Mouse (Mus musculus) forebrain, embryonic 14.5 days (tissue): Measurements from ENCODE around the gene Cenpf. TPM values are rescaled to one million over a fixed set of nuclear protein-coding genes. Genes with fewer than 3 reads are reported as not detected.

ENCODE experiments used
- ATAC-seq: fragments of 200-750 bp; cut with Nextera tagmentation; 2 replicates; pipeline ENCODE4 v1.8.0; 2017; ENCODE audit warnings: mild to moderate bottlenecking, moderate library complexity
- DNase-seq: peaks from one replicate; pipeline ENCODE4 v3.0.0-alpha.2; 2015; ENCODE audit warnings: low spot score
- H3K27ac ChIP-seq: fragments of 300-500 bp; sonication (generic); 2 replicates; pipeline ENCODE4 v1.5.1; 2014; ENCODE audit warnings: low read depth, mild to moderate bottlenecking, control low read depth, low read length, moderate library complexity
- H3K27me3 ChIP-seq: fragments of 300-500 bp; sonication (generic); replicated peaks from 2 replicates; pipeline ENCODE4 v1.6.1; 2014; ENCODE audit warnings: low read length, control low read depth, mixed read lengths; ENCODE audit not compliant: control insufficient read depth, insufficient read depth
- H3K36me3 ChIP-seq: fragments of 300-500 bp; sonication (generic); 2 replicates; pipeline ENCODE4 v1.6.1; 2014; ENCODE audit warnings: low read length, control low read depth; ENCODE audit not compliant: control insufficient read depth, insufficient read depth
- H3K4me1 ChIP-seq: fragments of 300-500 bp; sonication (generic); 2 replicates; pipeline ENCODE4 v1.6.1; 2014; ENCODE audit warnings: antibody characterized with exemption, low read length, control low read depth; ENCODE audit not compliant: control insufficient read depth, insufficient read depth
- H3K4me2 ChIP-seq: fragments of 300-500 bp; sonication (generic); 2 replicates; pipeline ENCODE4 v1.6.1; 2014; ENCODE audit warnings: mild to moderate bottlenecking, control low read depth, low read length
- H3K4me3 ChIP-seq: fragments of 300-500 bp; sonication (generic); 2 replicates; pipeline ENCODE4 v1.5.1; 2014; ENCODE audit warnings: low read depth, low read length, control low read depth
- H3K9ac ChIP-seq: fragments of 300-500 bp; sonication (generic); 2 replicates; pipeline ENCODE4 v1.6.1; 2014; ENCODE audit warnings: mild to moderate bottlenecking, low read length, control low read depth, moderate library complexity
- H3K9me3 ChIP-seq: fragments of 300-500 bp; sonication (generic); replicated peaks from 2 replicates; pipeline ENCODE4 v1.6.1; 2016; ENCODE audit warnings: low read length, control low read depth, mixed read lengths; ENCODE audit not compliant: control insufficient read depth
- WGBS: fragments of 180-500 bp; shearing (Covaris S2); extraction: QIAGEN DNeasy Blood & Tissue Kit; methylation state at CpG from one replicate; pipeline ENCODE4 v1.1.7; 2014; 5-methylcytosine and 5-hydroxymethylcytosine counted together
- polyA plus RNA-seq: library from polyadenylated mRNA; unstranded; fragments of >200 nt; fragmentation: Nextera tagmentation; extraction: Ambion mirVana; gene quantifications from 2 replicates; pipeline ENCODE4 v1.2.1, GENCODE M21; 2014

The Cenpf gene
- 43.6 and 50.5 TPM in 2 replicates for polyA plus RNA-seq

DNA sequence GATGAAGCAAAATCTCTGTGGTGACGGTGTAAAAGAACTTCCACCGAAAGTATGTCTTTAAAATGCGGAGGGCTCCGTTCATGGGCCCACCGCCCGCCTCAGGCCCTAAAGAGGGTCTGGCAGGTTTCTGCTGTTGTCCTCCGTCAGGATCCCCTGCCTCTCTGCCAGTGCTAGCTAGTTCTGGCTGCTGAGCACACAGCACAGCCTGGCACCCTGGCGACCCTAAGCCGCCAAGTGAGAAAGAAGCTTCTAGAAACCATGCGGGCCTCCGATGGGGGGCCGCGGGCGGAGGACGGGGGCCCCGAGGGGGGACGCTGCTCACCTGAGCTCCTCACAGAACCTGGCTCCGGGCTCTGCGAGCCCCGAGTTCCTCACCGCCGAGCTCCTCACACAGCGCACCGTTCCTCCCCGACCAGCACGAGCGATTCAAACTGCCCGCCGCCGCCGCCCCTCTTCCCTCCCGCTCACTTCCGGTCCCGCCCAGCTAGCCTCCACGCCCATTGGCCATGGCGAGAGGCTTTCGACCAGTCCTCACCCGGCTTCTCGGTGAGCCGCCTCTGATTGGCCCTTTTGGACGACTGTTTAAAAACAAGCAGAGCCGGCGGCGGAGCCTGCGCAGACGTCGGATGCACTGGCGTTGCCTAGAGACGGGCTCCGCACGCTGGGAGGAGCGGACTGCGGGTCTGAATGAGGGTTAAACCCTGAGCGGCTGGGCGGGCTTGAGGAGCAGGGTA, at the start of gene Cenpf:
Gene Cenpf (minus strand): TSS at position 433 of the 734 bp plus-strand sequence.
- DNase-seq (peak; percentile 99), ATAC-seq (peak; percentile 100)
- H3K4me1 ChIP-seq: peaks cover 4% of the 10 kb centered on the region; the same call in 1 of the 2 replicates
- H3K27me3 ChIP-seq: no peaks in the 10 kb centered on the region
- H3K4me3 ChIP-seq: peak within 1 kb of the TSS; percentile 68
- peak within 1 kb of the TSS; percentile 75 for H3K4me2 ChIP-seq
- under 1% methylated on average over 51 of the region's 55 CpGs for WGBS
- no peaks in the 10 kb centered on the region for H3K9me3 ChIP-seq
- H3K9ac ChIP-seq: peak within 1 kb of the TSS; percentile 64
- peaks cover 22% of the 10 kb centered on the region for H3K36me3 ChIP-seq
- H3K27ac ChIP-seq: peak within 1 kb of the TSS; percentile 34; the same call in 1 of the 2 replicates

DNA sequence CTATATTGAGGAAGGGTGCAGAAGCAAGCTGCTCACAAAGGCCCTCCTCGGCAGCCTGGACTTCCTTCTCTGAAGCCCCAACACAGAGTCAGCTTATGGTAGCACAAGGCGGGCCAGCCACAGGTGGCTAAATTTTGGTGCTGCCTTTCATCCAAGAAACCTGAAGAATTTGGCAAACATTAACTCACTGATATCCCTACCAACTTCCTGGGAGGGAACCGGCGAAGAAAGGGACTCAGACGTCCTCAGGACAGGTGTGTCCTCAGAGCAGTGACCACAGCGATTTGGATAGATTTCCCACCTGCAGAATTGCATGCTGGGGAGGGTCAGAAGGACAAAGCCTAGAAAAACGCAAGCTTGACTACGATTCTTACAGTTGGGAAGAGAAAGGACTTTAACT, 44.3 kb upstream of the Cenpf start:
- H3K27me3 ChIP-seq: peaks cover 39% of the 10 kb centered on the region
- H3K9me3 ChIP-seq: no peaks in the 10 kb centered on the region
- H3K4me3 ChIP-seq: no peak overlapping the region
- no peaks in the 10 kb centered on the region for H3K36me3 ChIP-seq
- H3K27ac ChIP-seq: no peak overlapping the region
- 82% methylated on average over 8 of the region's 8 CpGs for WGBS
- H3K9ac ChIP-seq: no peak overlapping the region
- H3K4me1 ChIP-seq: no peaks in the 10 kb centered on the region; the same call in 1 of the 2 replicates
- ATAC-seq (no peak), DNase-seq (no peak)
- H3K4me2 ChIP-seq: no peak overlapping the region

DNA sequence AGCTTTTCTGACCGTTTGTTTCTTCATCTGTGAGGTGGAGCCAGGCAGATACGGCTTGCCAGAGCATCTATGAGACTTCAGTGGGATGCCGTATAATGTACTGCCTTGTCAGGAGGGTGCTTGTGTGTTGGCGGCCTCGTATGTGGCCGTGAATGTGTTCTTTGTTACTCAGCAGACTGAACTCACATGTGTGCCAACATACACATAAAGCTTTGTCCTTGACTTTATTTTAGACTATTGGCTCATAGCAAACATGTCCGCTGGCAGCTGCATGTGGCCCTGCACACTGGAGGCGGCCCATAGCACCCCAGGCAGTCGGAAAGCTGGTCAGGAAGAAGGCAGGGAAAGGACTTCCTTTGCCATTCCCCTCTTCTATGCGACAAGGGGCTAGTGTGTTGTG, 43.8 kb upstream of the Cenpf start:
- H3K27me3 ChIP-seq: peaks cover 39% of the 10 kb centered on the region
- 64% methylated on average over 10 of the region's 10 CpGs for whole genome bisulfite sequencing
- H3K4me2 ChIP-seq: no peak overlapping the region
- DNase-seq (no peak), ATAC-seq (no peak)
- no peaks in the 10 kb centered on the region for H3K9me3 ChIP-seq
- no peak overlapping the region for H3K9ac ChIP-seq
- no peaks in the 10 kb centered on the region for H3K36me3 ChIP-seq
- no peaks in the 10 kb centered on the region; the same call in 1 of the 2 replicates for H3K4me1 ChIP-seq
- no peak overlapping the region for H3K27ac ChIP-seq
- no peak overlapping the region for H3K4me3 ChIP-seq

DNA sequence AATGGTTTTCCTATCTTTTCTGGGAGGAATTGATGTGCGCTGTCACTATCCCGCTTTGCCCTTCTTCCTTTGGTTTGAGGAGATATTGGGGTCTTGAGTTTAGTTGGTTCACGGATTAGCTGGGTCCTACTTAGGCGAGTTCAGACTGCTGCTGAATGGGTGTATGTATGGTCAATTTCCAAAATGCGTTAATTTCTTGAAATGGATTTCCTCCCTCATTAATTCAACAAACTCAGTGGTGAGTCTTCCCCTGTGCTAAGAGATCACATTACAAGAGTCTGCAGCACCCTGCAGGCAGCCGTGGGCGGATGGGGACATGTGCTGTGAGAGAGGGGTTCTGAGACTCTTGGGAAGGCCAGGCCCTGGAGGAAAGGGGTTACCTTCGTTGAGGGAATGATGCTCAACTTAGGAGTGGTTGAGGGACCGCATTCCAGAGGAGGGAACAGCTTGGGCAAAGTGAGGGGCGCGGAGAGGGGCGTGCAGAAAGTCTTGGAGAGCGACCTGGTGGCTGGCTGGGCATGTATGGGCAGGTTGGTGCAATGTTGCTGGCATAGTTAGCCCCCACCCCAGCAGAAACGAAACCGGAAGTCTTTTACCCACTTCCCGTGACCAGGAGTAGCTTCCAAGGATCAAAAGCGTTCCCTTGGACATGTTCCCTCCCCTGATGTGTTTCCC, 41.4 kb upstream of the Cenpf start:
- peaks cover 45% of the 10 kb centered on the region for H3K27me3 ChIP-seq
- WGBS: 8% methylated on average over 17 of the region's 17 CpGs
- no peak overlapping the region for H3K9ac ChIP-seq

DNA sequence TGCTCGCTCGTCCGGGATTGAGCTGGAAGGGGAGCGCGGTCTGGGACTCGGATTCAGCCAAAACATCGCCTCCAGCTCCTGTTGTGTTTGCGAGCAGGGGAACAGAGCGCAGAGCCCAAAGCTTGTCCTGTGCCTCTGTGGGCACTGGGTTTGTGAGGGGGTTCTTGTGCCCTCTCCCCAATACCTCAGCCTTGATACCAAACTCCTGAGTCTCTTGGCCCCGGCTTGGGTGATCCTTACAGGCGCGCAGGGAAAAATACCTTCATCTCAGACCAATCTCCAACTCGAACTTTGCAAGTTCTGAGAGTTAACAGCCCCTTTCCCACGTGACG, 40.9 kb upstream of the Cenpf start:
- ATAC-seq (no peak), DNase-seq (no peak)
- H3K36me3 ChIP-seq: no peaks in the 10 kb centered on the region
- H3K9me3 ChIP-seq: no peaks in the 10 kb centered on the region
- peak overlapping the region; percentile 97 for H3K4me2 ChIP-seq
- under 1% methylated on average over 15 of the region's 15 CpGs for WGBS
- H3K4me1 ChIP-seq: no peaks in the 10 kb centered on the region; the same call in 1 of the 2 replicates
- H3K27ac ChIP-seq: no peak overlapping the region
- peak overlapping the region; percentile 61 for H3K9ac ChIP-seq
- peaks cover 45% of the 10 kb centered on the region for H3K27me3 ChIP-seq
- H3K4me3 ChIP-seq: peak overlapping the region; percentile 48

More for the DNA sequence above, 41.4 kb upstream of the Cenpf start:
- peak overlapping the region; percentile 97 for H3K4me2 ChIP-seq
- H3K27ac ChIP-seq: no peak overlapping the region
- peak overlapping the region; percentile 48; the same call in 1 of the 2 replicates for H3K4me3 ChIP-seq
- DNase-seq (no peak), ATAC-seq (no peak)
- no peaks in the 10 kb centered on the region for H3K9me3 ChIP-seq
- H3K4me1 ChIP-seq: no peaks in the 10 kb centered on the region; the same call in 1 of the 2 replicates
- H3K36me3 ChIP-seq: no peaks in the 10 kb centered on the region

DNA sequence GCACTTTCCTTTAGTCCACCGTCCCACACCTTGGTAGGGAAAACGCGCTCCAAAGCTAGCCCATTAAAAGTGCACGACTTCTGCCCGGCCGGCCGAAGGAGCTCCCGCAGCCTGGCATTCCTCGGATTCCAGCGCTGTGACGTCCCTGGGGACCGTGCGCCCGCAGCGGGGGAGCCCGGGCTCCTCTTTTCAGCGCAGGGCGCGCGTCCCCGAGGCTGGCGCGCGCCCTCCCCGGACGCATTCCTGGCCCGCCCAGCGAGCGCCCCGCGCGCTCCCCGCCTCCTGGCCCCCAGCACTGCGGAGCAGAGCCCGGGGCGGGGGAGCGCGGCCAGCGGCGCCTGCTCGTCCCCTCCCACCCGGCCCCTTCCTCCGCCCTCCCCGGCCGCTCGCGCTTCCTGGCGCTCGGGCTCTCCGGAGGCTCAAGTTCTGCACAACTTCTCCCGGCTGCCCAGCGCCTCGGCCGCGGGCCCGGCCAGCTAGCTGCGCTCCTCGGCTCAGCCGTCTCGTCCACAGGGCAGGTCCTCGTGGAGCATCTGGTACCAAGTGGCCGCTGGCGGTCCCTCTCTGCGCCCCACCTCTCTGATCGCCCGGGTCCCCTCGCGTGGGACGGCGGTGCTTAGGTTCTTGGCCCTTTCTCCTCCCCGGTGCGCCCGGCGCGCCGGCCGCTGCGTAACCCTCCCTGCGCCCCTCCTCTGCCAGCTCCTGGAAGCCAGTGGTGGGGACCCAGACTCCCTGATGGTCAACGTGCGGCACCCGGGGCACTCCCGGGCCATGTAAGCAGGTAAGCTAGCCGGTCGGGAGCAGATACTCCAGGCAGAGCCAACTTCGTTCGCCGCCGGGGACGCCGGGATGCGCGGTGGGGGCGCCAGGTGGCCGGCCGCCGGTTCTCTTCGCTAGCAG, 40.2 kb upstream of the Cenpf start, which contains the start of gene Ptpn14:
Gene Ptpn14 (plus strand): TSS at position 385 of the 900 bp plus-strand sequence.
- no peaks in the 10 kb centered on the region for H3K9me3 ChIP-seq
- H3K27ac ChIP-seq: no peak within 1 kb of the TSS; the same call in 1 of the 2 replicates
- ATAC-seq: peak; percentile 90
- WGBS: under 1% methylated on average over 91 of the region's 98 CpGs
- H3K27me3 ChIP-seq: peaks cover 45% of the 10 kb centered on the region
- H3K9ac ChIP-seq: peak within 1 kb of the TSS; percentile 61
- peak; percentile 73 for DNase-seq
- H3K36me3 ChIP-seq: no peaks in the 10 kb centered on the region
- peak within 1 kb of the TSS; percentile 48 for H3K4me3 ChIP-seq
- peak within 1 kb of the TSS; percentile 97 for H3K4me2 ChIP-seq
- H3K4me1 ChIP-seq: no peaks in the 10 kb centered on the region; the same call in 1 of the 2 replicates

DNA sequence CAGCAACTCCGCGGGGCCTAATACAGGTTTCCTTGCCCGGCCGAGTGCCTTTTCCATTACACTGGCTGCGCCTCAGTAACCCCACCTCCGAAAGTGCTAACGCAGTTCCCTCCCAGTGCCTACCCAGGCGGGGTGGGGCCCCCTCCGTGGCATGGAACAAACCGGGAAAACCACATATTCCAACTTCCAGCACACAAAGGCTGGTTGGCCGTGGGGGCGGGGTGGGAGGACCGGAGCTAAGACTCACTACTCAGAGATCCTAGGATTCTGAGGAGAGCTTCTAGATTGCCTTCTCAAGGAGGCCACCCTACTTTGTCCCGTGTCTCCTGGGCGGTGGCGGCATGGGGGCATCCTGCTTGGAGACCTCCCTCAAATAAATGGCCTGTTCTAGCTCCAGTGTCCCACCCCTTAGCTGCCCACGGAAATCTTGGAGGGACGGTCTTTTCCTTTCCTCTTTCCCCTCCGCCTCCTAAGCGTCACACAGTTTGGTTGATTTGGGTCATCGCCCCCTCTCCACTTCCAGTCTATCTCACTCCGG, 39.5 kb upstream of the Cenpf start:
- Histone ChIP-seq H3K4me2 (peak overlapping the region; percentile 97), H3K9ac (peak overlapping the region; percentile 61), H3K36me3 (no peaks in the 10 kb centered on the region), H3K4me1 (no peaks in the 10 kb centered on the region; the same call in 1 of the 2 replicates), H3K9me3 (no peaks in the 10 kb centered on the region), H3K4me3 (peak overlapping the region; percentile 48), H3K27ac (no peak overlapping the region; the same call in 1 of the 2 replicates), H3K27me3 (peaks cover 45% of the 10 kb centered on the region)
- 2% methylated on average over 22 of the region's 22 CpGs for WGBS
- peak; percentile 37; the same call in 1 of the 2 replicates for ATAC-seq
- DNase-seq: peak; percentile 17

DNA sequence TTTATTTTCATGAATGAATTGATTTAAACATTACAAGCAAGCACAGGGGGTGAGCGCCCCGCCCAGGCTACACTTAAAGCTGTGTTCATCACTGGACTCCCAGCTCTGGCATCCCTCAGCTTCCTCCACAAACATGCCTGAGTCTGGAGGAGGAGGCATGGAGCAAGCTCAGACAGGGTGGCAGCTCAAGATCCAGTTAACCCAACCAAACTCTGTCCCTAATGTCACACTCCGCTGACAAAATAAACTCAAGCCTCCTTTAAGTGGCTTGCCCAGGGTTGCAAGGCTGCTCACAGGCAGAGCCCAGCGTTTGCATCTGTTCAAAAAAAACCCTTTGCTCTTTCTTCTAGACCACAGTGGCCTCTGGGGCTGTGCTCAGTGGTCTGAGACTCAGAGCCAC, 38.2 kb upstream of the Cenpf start:
- 62% methylated on average over 4 of the region's 4 CpGs for WGBS
- Histone ChIP-seq H3K9ac (no peak overlapping the region), H3K4me1 (no peaks in the 10 kb centered on the region; the same call in 1 of the 2 replicates), H3K27me3 (peaks cover 43% of the 10 kb centered on the region), H3K4me3 (no peak overlapping the region), H3K36me3 (no peaks in the 10 kb centered on the region), H3K9me3 (no peaks in the 10 kb centered on the region), H3K27ac (no peak overlapping the region), H3K4me2 (no peak overlapping the region)
- ATAC-seq (no peak), DNase-seq (no peak)
